Mouse (Mus musculus) adrenal gland, adult 18-20 months (tissue): ENCODE results near the gene Zcchc10. TPM values are rescaled to one million over a fixed set of nuclear protein-coding genes. Genes with fewer than 3 reads are reported as not detected.

ENCODE experiments used
- DNase-seq, 2 experiments: peaks; one replicate each; pipeline ENCODE4 v3.0.0; 2021 to 2022; ENCODE audit warnings: low spot score in 2 of 2
- total RNA-seq, 2 experiments: library from RNA; stranded (reverse); gene quantifications; 1 replicate in 1 of 2; 2 replicates in 1 of 2; pipeline ENCODE4 v1.2.3; 2021

The Zcchc10 gene
- total RNA-seq, 2 experiments from 2014 or later = 10.8 to 11.1 TPM

- no peak for DNase-seq
These were observed 42.6 kb downstream of the Zcchc10 start for GRCm38 (mm10) chr11:53367032-53367431.

- DNase-seq = no peak
These were observed 54.4 kb downstream of the Zcchc10 start for GRCm38 (mm10) chr11:53378918-53379317.

Other genes starting within 250 kb of the Zcchc10 start
- gene Hspa4, start 24.2 kb upstream of the Zcchc10 start, total RNA-seq = 100 to 1,000 TPM; 272 to 274 TPM
- gene Aff4, start 26.2 kb downstream of the Zcchc10 start, total RNA-seq = 100 to 1,000 TPM; 194 TPM
- not detected for gene Leap2, start 98.5 kb downstream of the Zcchc10 start, total RNA-seq
- 1,000 to 10,000 TPM; 1,110 to 1,480 TPM for gene Uqcrq, start 106.2 kb downstream of the Zcchc10 start, total RNA-seq
- gene Gdf9, start 106.3 kb downstream of the Zcchc10 start, total RNA-seq = 1 to 10 TPM; 4.3 to 6.0 TPM
- gene Gm10447, start 132.4 kb downstream of the Zcchc10 start, total RNA-seq = under 1 TPM in 1 of 2 experiments, not detected in 1; 0.27 TPM
- gene Shroom1, start 132.5 kb downstream of the Zcchc10 start, total RNA-seq = 10 to 100 TPM in 1 of 2 experiments, 1 to 10 TPM in 1; 3.7 to 10.9 TPM
- gene Gm9837, start 145.8 kb downstream of the Zcchc10 start, total RNA-seq = not detected
- not detected for gene Gm9945, start 155.5 kb downstream of the Zcchc10 start, total RNA-seq
- under 1 TPM; 0.19 to 0.30 TPM for gene Sowaha, start 155.6 kb downstream of the Zcchc10 start, total RNA-seq
- 10 to 100 TPM; 28.9 to 32.1 TPM for gene Sept8, start 194.6 kb downstream of the Zcchc10 start, total RNA-seq
- 10 to 100 TPM; 23.2 to 25.9 TPM for gene Kif3a, start 242.7 kb downstream of the Zcchc10 start, total RNA-seq